Mouse (Mus musculus) embryo, embryonic 11.5 days (tissue): ENCODE results near the gene Vmn2r72.

Experiments used
- DNase-seq: peaks from one replicate; pipeline ENCODE4 v3.0.0-alpha.2; 2012; ENCODE audit warnings: low read depth, low spot score

The Vmn2r72 gene

GRCm38 (mm10) chr7:85754997-85755396 lies at the start of gene Vmn2r72:
Gene Vmn2r72 (minus strand): TSS chr7:85755097.
- no peak for DNase-seq
